Mouse (Mus musculus): ENCODE data around the gene Tldc2. TPM values are rescaled to one million over a fixed set of nuclear protein-coding genes. Genes with fewer than 3 reads are reported as not detected.
A peak's percentile ranks its signal among the peaks of the same experiment; 100 is the strongest.

Tldc2 gene
- polyA plus RNA-seq, 1 experiment from 2014 or later, result not detected

DNA sequence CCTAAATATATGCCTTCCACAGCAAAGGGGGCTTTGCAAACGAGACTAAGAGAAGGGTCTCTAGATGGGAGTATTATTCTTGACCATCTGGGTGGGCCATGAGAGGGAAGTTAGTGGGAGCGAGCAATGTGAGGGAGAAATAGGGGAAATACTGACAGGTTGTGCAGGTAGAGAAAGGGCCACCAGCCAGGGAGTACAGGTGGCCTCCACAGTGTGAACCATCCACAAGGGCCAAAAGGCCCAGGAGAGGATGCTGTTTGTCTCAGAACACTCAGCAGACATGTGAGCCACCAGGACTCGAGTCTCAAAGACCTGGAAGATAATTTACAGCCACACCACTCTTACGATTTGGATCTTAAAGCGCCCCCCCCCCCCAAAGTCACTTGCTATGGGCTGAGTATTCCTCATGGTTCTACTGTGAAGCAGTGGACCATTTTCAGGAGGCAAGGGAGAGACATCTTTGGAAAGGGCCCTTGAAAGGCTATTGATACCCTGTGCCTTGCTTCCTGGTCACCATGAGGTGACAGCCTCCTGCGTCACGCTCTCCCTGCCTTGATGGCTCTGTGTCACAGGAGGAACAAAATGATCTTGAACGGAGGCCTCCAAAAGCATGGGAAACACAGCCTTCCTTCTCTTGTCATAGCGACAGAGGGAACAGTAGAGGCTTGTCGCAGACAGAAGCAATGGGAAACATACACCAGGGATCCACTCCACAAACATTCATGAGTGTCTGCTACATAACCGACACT is 26.1 kb upstream of the Tldc2 start:
- H3K27ac ChIP-seq, result no peak overlapping the region
- ATAC-seq (ENCODE audit: low read depth) (no peak), DNase-seq (no peak)
- no peak overlapping the region for H3K9ac ChIP-seq
- H3K4me2 ChIP-seq, result no peak overlapping the region
- H3K4me1 ChIP-seq (replicated peaks), result peaks cover 42% of the 10 kb centered on the region
- 69% methylated on average over 11 of the region's 11 CpGs for WGBS (ENCODE audit: insufficient replicate concordance)
- H3K4me3 ChIP-seq (replicated peaks), result no peak overlapping the region
- no peaks in the 10 kb centered on the region for H3K27me3 ChIP-seq
- peaks cover 4% of the 10 kb centered on the region for H3K36me3 ChIP-seq
- H3K9me3 ChIP-seq (replicated peaks), result no peaks in the 10 kb centered on the region

DNA sequence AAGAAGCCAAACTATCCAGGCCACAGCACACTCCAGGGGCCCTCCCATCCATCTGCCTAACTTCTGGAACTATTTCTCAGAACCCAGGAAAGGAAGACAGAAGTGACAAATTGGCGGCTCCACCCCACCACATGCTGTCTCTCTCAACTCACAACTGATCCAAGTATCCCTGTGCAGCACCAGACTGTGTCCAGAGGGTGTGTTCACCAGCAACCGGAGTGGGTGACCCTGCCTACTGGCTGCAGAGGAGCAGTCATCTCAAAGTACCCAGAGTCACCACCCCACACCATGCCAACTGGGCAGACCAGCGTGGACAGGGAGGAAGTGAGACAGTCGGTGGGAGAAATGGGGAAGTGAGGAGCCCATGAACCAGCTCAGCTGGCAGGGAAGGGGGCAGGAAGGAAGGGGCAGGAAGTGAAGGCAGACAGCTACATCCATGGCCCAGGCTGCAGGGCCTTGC is 23.6 kb upstream of the Tldc2 start:
- no peak overlapping the region for H3K4me2 ChIP-seq
- no peaks in the 10 kb centered on the region for H3K27me3 ChIP-seq
- H3K27ac ChIP-seq, result no peak overlapping the region
- DNase-seq (no peak), ATAC-seq (ENCODE audit: low read depth) (no peak)
- no peaks in the 10 kb centered on the region for H3K9me3 ChIP-seq (replicated peaks)
- H3K4me3 ChIP-seq (replicated peaks), result no peak overlapping the region
- H3K9ac ChIP-seq, result no peak overlapping the region
- 26% methylated on average over 4 of the region's 4 CpGs for WGBS (ENCODE audit: insufficient replicate concordance)
- H3K36me3 ChIP-seq, result peaks cover 4% of the 10 kb centered on the region
- peaks cover 54% of the 10 kb centered on the region for H3K4me1 ChIP-seq (replicated peaks)

DNA sequence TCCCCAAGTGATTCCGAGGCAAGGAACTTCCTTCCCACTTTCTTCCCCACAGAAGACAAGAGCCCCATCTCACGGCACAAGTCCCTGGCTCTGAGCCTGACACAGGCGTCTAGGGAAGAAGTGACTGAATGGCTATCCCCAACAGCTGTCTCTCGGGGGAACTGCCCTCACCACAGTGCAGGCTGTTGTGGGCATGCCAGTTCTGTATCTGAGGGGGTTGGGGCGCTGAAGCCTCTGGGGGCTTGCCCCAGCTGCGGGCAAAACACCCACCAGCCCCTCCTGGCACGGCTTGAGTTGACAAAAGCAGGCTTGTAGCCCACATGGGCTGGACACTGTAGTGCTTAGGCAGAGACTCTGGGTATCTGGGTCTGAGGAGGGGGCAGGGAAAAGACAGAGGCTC is 22.7 kb upstream of the Tldc2 start:
- H3K9me3 ChIP-seq (replicated peaks), result no peaks in the 10 kb centered on the region
- no peak overlapping the region for H3K9ac ChIP-seq
- 41% methylated on average over 7 of the region's 7 CpGs for WGBS (ENCODE audit: insufficient replicate concordance)
- peaks cover 4% of the 10 kb centered on the region for H3K36me3 ChIP-seq
- DNase-seq (no peak), ATAC-seq (ENCODE audit: low read depth) (no peak)
- H3K4me1 ChIP-seq (replicated peaks), result peaks cover 51% of the 10 kb centered on the region
- no peaks in the 10 kb centered on the region for H3K27me3 ChIP-seq
- peak overlapping the region; percentile 21; the same call in 1 of the 2 replicates for H3K27ac ChIP-seq
- no peak overlapping the region for H3K4me2 ChIP-seq
- no peak overlapping the region for H3K4me3 ChIP-seq (replicated peaks)

DNA sequence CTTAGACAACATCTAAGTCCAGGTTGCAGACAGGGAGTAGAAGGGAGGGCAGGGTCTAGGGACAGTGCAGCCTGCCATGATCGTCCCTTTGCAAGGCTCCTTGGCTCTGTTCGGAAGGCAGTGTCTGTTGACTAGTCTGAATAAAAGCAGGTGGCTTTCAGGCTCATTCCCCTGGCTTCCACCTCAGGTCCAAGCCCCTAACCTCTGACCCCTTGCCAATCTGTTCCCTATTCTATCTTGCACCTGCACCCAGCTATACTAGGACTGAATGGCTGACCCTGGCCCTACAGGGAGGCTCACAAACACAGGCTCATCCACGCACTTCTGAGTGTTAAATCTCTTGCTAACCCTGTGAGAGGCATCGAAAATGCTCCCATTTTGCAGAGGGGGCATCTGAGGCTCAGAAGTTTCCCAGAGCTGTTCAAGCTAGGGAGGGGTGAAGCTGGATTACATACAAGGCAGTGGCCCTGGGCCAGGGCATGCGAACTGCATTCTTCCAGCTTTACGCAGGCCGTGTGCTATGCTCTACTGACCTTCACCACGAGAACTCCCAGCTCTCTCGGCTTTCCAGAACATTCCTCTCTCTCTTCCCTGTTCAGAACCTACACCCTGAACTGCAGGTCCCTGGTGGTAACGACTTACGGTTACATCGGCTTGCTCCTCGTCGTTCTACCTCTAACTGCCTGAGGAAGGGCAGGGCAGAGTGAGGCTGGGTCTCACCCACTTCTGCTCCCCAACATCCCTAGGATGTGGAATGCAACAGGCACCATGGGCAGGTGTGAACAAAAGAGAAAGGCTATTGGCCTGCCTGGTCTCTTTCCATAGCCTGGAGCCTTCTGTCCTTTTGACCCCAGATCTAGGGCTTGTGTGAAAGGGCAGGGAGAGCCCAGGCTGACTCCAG is 21.6 kb upstream of the Tldc2 start:
- H3K4me2 ChIP-seq, result no peak overlapping the region
- DNase-seq (no peak), ATAC-seq (ENCODE audit: low read depth) (no peak)
- no peak overlapping the region for H3K9ac ChIP-seq
- peaks cover 1% of the 10 kb centered on the region; the same call in 1 of the 2 replicates for H3K36me3 ChIP-seq
- H3K27ac ChIP-seq, result no peak overlapping the region
- H3K9me3 ChIP-seq (replicated peaks), result no peaks in the 10 kb centered on the region
- peaks cover 60% of the 10 kb centered on the region for H3K4me1 ChIP-seq (replicated peaks)
- no peaks in the 10 kb centered on the region for H3K27me3 ChIP-seq
- WGBS (ENCODE audit: insufficient replicate concordance), result 70% methylated on average over 14 of the region's 14 CpGs
- no peak overlapping the region for H3K4me3 ChIP-seq (replicated peaks)

DNA sequence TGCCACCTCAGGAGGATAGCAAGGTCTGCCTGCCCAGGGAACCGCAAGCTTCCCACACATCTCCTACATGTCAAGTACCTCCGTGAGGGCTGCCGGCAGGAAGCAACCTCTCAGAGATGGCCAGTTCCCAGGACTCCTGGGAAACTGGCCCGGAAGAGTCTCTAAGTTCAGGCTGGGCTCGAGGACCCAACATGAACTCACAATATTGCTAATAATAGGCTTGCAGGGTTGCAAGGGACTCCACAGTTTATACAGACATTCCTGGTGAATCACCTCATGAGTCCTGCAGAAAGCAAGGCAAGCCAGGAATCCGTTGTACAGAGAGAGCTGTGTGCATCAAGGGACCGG is 21.0 kb upstream of the Tldc2 start:
- Histone ChIP-seq H3K4me3 (replicated peaks) (no peak overlapping the region), H3K36me3 (no peaks in the 10 kb centered on the region), H3K4me2 (no peak overlapping the region), H3K9me3 (replicated peaks) (no peaks in the 10 kb centered on the region), H3K27ac (no peak overlapping the region), H3K27me3 (no peaks in the 10 kb centered on the region), H3K9ac (no peak overlapping the region), H3K4me1 (replicated peaks) (peaks cover 66% of the 10 kb centered on the region)
- DNase-seq (no peak), ATAC-seq (ENCODE audit: low read depth) (no peak)
- WGBS (ENCODE audit: insufficient replicate concordance), result 63% methylated on average over 7 of the region's 7 CpGs

DNA sequence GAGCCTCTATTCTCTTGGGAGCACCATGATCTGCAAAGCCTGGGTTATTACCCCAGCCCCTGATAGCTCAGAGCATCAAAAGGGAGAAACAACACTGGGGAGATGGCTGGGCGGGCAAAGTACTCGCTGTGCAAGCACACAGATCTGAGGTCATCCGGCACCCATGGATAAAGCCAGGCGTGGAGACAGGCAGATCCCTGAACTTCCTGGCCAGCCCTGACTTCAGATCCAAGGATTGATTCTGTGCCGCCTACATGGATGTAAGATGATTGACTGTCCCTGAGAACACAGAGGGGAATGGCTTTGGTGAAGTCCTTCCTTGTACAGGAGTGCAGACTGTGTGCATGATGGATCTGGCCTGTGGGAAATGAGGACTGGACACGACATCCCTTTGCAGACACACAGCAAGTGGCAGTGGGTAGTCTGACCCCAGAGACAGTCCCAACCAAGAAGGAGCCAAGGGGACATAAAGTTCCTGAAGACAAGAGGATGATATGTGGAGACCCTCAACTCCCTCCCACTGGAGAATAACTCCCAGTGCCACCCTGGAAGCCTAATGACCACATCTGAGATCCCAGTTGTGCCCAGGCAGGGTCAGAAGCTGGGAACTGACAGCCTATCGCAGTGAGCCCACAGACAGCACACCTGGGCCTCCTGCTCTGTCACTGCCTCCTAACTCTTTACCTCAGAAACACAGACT is 20.0 kb upstream of the Tldc2 start:
- no peak overlapping the region for H3K27ac ChIP-seq
- no peak for ATAC-seq (ENCODE audit: low read depth)

DNA sequence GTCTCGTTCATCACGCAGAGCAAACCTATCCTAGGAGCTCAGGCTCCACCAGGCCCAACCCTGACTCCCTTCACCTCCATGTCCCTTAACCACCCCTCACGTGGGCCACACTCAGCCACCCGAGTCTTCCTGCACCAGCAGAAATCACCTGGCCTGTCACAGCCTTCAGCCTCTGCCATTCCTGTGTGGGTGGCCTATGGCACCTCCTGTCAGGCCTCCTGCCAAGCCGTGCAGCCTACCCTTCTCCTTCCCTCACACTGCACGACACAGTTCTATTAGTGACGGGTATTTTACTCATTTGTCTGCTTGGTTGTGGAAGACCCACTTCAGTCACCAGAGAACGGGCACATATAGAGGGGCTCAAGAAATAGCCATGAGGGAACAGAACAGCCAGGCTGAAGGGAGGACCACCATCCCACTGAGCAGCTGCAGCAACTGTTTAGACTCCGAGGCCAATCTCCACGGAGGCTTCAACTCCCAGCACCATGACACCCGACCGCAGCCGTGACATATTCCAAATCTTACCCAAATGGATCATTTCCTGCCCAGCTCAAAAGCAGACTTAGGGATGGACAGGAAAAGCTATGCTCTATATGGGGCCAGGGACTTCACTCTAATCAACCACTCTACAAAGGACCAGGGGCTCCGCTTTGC is 18.0 kb upstream of the Tldc2 start:
- Histone ChIP-seq H3K9me3 (replicated peaks) (no peaks in the 10 kb centered on the region), H3K4me3 (replicated peaks) (no peak overlapping the region), H3K4me2 (no peak overlapping the region), H3K4me1 (replicated peaks) (peaks cover 86% of the 10 kb centered on the region), H3K27me3 (no peaks in the 10 kb centered on the region), H3K36me3 (no peaks in the 10 kb centered on the region), H3K27ac (no peak overlapping the region), H3K9ac (no peak overlapping the region)
- DNase-seq, result no peak
- no peak for ATAC-seq (ENCODE audit: low read depth)
- WGBS (ENCODE audit: insufficient replicate concordance), result 74% methylated on average over 14 of the region's 14 CpGs

More for the DNA sequence above, 20.0 kb upstream of the Tldc2 start:
- Histone ChIP-seq H3K4me3 (replicated peaks) (no peak overlapping the region), H3K9ac (no peak overlapping the region), H3K9me3 (replicated peaks) (no peaks in the 10 kb centered on the region), H3K27me3 (no peaks in the 10 kb centered on the region), H3K36me3 (no peaks in the 10 kb centered on the region), H3K4me1 (replicated peaks) (peaks cover 77% of the 10 kb centered on the region), H3K4me2 (no peak overlapping the region)
- DNase-seq, result no peak
- WGBS (ENCODE audit: insufficient replicate concordance), result 71% methylated on average over 7 of the region's 7 CpGs

DNA sequence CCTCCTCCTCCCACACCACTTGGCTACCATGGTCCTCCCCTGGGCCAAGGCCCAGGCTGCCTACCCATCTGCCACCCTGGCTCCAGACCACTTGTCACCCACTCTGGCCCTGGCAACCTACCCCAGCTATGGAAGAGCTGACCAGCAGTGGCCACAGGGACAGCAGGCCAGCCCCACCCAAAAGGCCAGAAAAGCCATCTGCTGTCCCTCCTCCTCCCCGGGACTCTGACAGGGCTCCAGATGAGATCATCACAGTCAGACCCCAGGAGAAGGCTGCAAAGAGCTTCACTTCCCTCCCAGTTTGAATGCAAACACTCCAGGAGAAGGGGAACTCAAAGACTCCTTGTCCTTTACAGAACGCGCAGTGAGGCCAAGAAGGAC is 17.5 kb upstream of the Tldc2 start:
- ATAC-seq (ENCODE audit: low read depth), result no peak
- WGBS (ENCODE audit: insufficient replicate concordance), result 42% methylated on average over 3 of the region's 3 CpGs

DNA sequence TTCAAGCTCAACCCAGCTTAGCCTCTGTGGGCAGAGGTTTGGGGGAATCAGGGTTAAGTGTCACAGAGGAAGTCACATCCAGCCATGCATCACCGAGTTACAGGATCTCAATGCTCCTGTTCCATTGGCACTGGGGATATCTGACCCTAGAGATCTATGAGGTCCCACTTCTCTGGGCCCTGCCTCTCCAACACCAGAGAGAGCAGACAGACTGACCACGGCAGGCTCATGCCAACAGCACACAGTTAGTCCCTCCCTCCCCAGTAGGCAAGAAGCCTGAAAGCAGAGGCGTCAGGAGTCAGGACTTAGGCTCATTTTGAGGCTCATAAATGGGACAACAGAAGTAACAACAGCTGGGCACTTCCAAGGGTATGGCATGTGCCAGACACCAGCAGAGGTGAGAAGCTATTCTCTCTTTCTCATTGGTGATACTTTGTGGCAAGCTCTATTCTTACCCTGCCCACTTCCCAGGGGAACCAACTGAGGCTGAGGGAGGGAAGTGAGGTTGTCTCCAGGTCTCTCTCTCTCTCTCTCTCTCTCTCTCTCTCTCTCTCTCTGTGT is 17.0 kb upstream of the Tldc2 start:
- no peak overlapping the region for H3K4me2 ChIP-seq

More for the DNA sequence above, 17.5 kb upstream of the Tldc2 start:
- H3K9ac ChIP-seq, result no peak overlapping the region
- no peaks in the 10 kb centered on the region for H3K36me3 ChIP-seq
- H3K9me3 ChIP-seq (replicated peaks), result no peaks in the 10 kb centered on the region
- H3K4me3 ChIP-seq (replicated peaks), result no peak overlapping the region
- H3K27me3 ChIP-seq, result no peaks in the 10 kb centered on the region
- H3K27ac ChIP-seq, result 0 out of 2 replicates have a peak overlapping the region, but pooled peaks have one; percentile 31
- DNase-seq, result no peak
- peaks cover 85% of the 10 kb centered on the region for H3K4me1 ChIP-seq (replicated peaks)
- H3K4me2 ChIP-seq, result no peak overlapping the region

DNA sequence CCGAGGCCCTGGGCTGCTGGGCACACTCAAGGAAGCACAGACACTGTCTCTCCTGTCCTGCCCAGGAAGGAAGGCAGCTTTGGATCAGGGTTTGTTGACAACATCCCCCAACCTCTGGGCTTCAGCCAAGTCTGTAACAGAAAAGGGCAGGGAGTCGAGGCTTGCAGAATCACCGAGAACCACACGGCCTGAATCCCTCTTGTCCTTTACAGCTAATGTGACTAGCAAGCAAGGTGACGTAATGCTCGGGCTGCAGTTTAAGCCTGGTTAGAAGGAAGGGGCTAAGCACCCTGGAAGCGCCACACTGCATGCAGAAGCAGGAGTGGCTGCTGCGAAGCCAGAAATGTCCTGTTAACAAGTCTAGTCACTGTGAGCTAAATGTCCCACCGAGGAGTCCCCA is 16.5 kb upstream of the Tldc2 start:
- H3K27me3 ChIP-seq, result no peaks in the 10 kb centered on the region; the same call in 1 of the 2 replicates
- DNase-seq (no peak), ATAC-seq (ENCODE audit: low read depth) (no peak)
- H3K4me2 ChIP-seq, result no peak overlapping the region
- no peak overlapping the region for H3K4me3 ChIP-seq (replicated peaks)
- no peaks in the 10 kb centered on the region for H3K36me3 ChIP-seq
- H3K27ac ChIP-seq, result peak overlapping the region; percentile 29
- no peaks in the 10 kb centered on the region for H3K9me3 ChIP-seq (replicated peaks)
- 32% methylated on average over 9 of the region's 9 CpGs for WGBS (ENCODE audit: insufficient replicate concordance)
- peaks cover 83% of the 10 kb centered on the region for H3K4me1 ChIP-seq (replicated peaks)
- H3K9ac ChIP-seq, result no peak overlapping the region

More for the DNA sequence above, 17.0 kb upstream of the Tldc2 start:
- DNase-seq (no peak), ATAC-seq (ENCODE audit: low read depth) (no peak)
- 23% methylated on average over 3 of the region's 3 CpGs for WGBS (ENCODE audit: insufficient replicate concordance)
- Histone ChIP-seq H3K36me3 (no peaks in the 10 kb centered on the region), H3K9me3 (replicated peaks) (no peaks in the 10 kb centered on the region), H3K4me1 (replicated peaks) (peaks cover 85% of the 10 kb centered on the region), H3K27me3 (no peaks in the 10 kb centered on the region), H3K4me3 (replicated peaks) (no peak overlapping the region), H3K9ac (no peak overlapping the region), H3K27ac (peak overlapping the region; percentile 31; the same call in 1 of the 2 replicates)
